Mouse (Mus musculus) liver, postnatal 0 days (tissue): ENCODE measurements around the gene Gpr55. TPM values are rescaled to one million over a fixed set of nuclear protein-coding genes. Genes with fewer than 3 reads are reported as not detected.
A peak's percentile ranks its signal among the peaks of the same experiment; 100 is the strongest.

ENCODE experiments used
- ATAC-seq: fragments of 200-750 bp; cut with Nextera tagmentation; 2 replicates; pipeline ENCODE4 v1.8.0; 2017; ENCODE audit warnings: mild to moderate bottlenecking, moderate library complexity
- DNase-seq: peaks from one replicate; pipeline ENCODE4 v3.0.0-alpha.2; 2016
- H3K27ac ChIP-seq: fragments of 300-500 bp; sonication (generic); 2 replicates; pipeline ENCODE4 v1.5.1; 2014; ENCODE audit warnings: antibody characterized with exemption, moderate library complexity, mild to moderate bottlenecking, low read depth
- H3K27me3 ChIP-seq: fragments of 300-500 bp; sonication (generic); 2 replicates; pipeline ENCODE4 v1.6.1; 2014; ENCODE audit warnings: low read length, control low read depth, mixed read lengths; ENCODE audit not compliant: insufficient read depth
- H3K36me3 ChIP-seq: fragments of 300-500 bp; sonication (generic); replicated peaks from 2 replicates; pipeline ENCODE4 v1.6.1; 2014; ENCODE audit warnings: mild to moderate bottlenecking, control low read depth, low read length, moderate library complexity, mixed read lengths; ENCODE audit not compliant: insufficient read depth
- H3K4me1 ChIP-seq: fragments of 300-500 bp; sonication (generic); 2 replicates; pipeline ENCODE4 v1.6.1; 2014; ENCODE audit warnings: antibody characterized with exemption, mild to moderate bottlenecking, control low read depth; ENCODE audit not compliant: insufficient read depth
- H3K4me2 ChIP-seq: fragments of 300-500 bp; sonication (generic); 2 replicates; pipeline ENCODE4 v1.6.1; 2014; ENCODE audit warnings: low read depth, mild to moderate bottlenecking, low read length, moderate library complexity, mixed read lengths
- H3K4me3 ChIP-seq: fragments of 300-500 bp; sonication (generic); 2 replicates; pipeline ENCODE4 v1.5.1; 2014; ENCODE audit warnings: low read depth, low read length
- H3K9ac ChIP-seq: fragments of 300-500 bp; sonication (generic); replicated peaks from 2 replicates; pipeline ENCODE4 v1.6.1; 2014; ENCODE audit warnings: mild to moderate bottlenecking, moderate library complexity
- H3K9me3 ChIP-seq: fragments of 300-500 bp; sonication (generic); 2 replicates; pipeline ENCODE4 v1.6.1; 2016; ENCODE audit warnings: mild to moderate bottlenecking, control low read depth, low read length, mixed read lengths
- CTCF ChIP-seq: sonication (generic); IDR thresholded peaks from 2 replicates; pipeline ENCODE4 v1.5.1; 2016; ENCODE audit warnings: antibody characterized with exemption, low read depth
- EP300 ChIP-seq: IDR thresholded peaks from 2 replicates; pipeline ENCODE4 v1.6.1; 2016; ENCODE audit warnings: antibody characterized with exemption, low read depth, mild to moderate bottlenecking
- WGBS: fragments of 180-500 bp; shearing (Covaris S2); extraction: QIAGEN DNeasy Blood & Tissue Kit; methylation state at CpG from one replicate; pipeline ENCODE4 v1.1.7; 2014; ENCODE audit not compliant: insufficient replicate concordance; 5-methylcytosine and 5-hydroxymethylcytosine counted together
- polyA plus RNA-seq: library from polyadenylated mRNA; unstranded; fragments of >200 nt; fragmentation: Nextera tagmentation; extraction: Ambion mirVana; gene quantifications from 2 replicates; pipeline ENCODE4 v1.2.1, GENCODE M21; 2015

Gene Gpr55
- polyA plus RNA-seq, 1 experiment from 2014 or later = 0.20 TPM

DNA sequence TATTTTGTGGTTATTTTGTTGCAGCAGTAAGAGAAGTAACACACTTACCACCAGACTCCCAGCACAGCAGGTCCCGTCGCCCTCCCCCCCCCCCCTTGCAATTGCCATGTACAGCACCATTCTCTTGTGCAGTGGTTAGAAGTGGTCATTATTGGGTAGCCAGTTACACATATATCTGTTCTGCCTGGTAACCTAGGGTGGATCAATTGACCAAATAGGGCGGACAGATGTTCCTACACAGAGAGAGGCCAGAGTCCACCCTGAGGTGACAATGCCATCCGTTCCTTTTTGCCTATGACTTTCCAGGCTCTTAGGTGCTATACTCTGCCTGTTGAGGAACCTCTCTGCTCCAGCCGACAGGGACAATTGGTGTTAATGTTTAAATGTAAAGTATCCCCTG is 35.6 kb downstream of the Gpr55 start:
- no peak overlapping the region for H3K4me3 ChIP-seq
- H3K4me2 ChIP-seq = no peak overlapping the region
- TF ChIP-seq EP300 (no peak), CTCF (no peak)
- no peaks in the 10 kb centered on the region for H3K9me3 ChIP-seq
- H3K36me3 ChIP-seq = no peaks in the 10 kb centered on the region
- DNase-seq (peak; percentile 33), ATAC-seq (peak; percentile 89)
- no peak overlapping the region; the same call in 1 of the 2 replicates for H3K27ac ChIP-seq
- peaks cover 6% of the 10 kb centered on the region for H3K4me1 ChIP-seq
- 43% methylated on average over 5 of the region's 5 CpGs for WGBS
- no peaks in the 10 kb centered on the region for H3K27me3 ChIP-seq
- H3K9ac ChIP-seq = no peak overlapping the region

- Histone ChIP-seq H3K27me3 (no peaks in the 10 kb centered on the region), H3K4me1 (peaks cover 6% of the 10 kb centered on the region), H3K36me3 (no peaks in the 10 kb centered on the region), H3K27ac (no peak overlapping the region), H3K4me2 (no peak overlapping the region), H3K4me3 (no peak overlapping the region), H3K9me3 (no peaks in the 10 kb centered on the region), H3K9ac (no peak overlapping the region)
- no peak for DNase-seq
- WGBS = 60% methylated on average over 5 of the region's 5 CpGs
- peak; percentile 58 for ATAC-seq
- TF ChIP-seq CTCF = no peak
- no peak for TF ChIP-seq EP300
Observed at GRCm38 (mm10) chr1:85922865-85923211, 38.0 kb downstream of the Gpr55 start.

DNA sequence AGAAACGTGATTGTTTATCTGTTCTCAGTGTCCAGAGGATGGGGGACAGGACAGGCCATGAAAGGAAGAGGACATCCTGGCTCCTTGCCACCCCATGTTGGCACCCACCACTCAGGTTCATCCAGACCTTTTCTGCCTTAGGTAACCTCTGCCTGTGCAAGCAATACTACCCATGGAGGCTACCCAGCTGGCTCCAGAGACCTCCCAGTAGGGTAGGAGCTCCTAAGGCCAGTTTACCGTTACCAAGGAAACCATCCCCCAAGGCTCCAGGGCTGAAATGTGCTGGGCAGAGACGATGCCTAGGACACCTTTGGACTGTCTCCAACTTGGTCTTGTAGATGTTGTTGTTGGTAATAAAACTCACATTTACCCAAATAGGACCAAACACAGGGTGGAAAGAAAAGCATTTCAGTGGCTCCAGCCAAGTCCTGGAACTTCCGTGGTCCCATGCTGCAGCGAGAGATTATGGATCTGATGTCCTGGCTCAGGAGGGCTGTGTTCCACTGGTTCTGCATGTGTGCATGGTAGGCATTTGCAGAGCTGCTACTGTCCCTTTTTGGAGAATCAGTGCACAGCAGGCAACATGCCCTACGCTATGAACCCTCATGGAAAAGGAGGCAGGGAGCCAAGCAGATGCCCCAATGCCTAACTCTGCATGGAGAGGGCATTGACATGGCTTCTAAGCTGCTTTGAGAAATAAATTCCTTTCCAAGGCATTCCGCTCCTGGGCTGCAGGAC is 38.5 kb downstream of the Gpr55 start:
- ATAC-seq (no peak), DNase-seq (no peak)
- no peaks in the 10 kb centered on the region for H3K27me3 ChIP-seq
- no peaks in the 10 kb centered on the region for H3K9me3 ChIP-seq
- peaks cover 6% of the 10 kb centered on the region for H3K4me1 ChIP-seq
- H3K9ac ChIP-seq = no peak overlapping the region
- no peaks in the 10 kb centered on the region for H3K36me3 ChIP-seq
- 64% methylated on average over 7 of the region's 7 CpGs for WGBS
- H3K27ac ChIP-seq = no peak overlapping the region
- no peak overlapping the region for H3K4me3 ChIP-seq
- no peak overlapping the region for H3K4me2 ChIP-seq
- TF ChIP-seq EP300 (no peak), CTCF (no peak)

GRCm38 (mm10) chr1:85921725-85922124 is 39.1 kb downstream of the Gpr55 start:
- WGBS = 86% methylated on average over 7 of the region's 7 CpGs
- no peaks in the 10 kb centered on the region for H3K9me3 ChIP-seq

DNA sequence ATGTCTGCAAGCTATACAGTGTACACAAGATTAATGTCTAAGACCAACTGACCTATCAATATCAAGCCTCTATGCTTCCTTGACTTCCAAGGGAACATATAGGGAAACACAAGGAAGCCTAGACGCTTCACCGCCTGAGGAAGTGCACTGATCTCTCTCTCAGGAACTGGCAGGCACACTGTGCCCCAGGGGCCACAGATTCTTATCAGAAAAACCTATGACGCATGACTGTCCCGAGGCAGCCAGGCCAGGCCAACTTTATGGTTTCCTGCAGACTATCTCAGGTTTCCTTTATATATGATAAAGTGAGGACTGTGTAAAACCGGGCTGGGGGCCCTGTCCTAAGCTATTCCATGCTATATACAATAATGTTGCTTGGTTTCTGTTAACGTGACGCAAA is 41.2 kb downstream of the Gpr55 start:
- H3K27me3 ChIP-seq = no peaks in the 10 kb centered on the region
- no peak overlapping the region for H3K4me2 ChIP-seq
- H3K36me3 ChIP-seq = no peaks in the 10 kb centered on the region
- DNase-seq (no peak), ATAC-seq (no peak)
- peaks cover 4% of the 10 kb centered on the region for H3K4me1 ChIP-seq
- 36% methylated on average over 7 of the region's 7 CpGs for WGBS
- TF ChIP-seq CTCF (no peak), EP300 (no peak)
- H3K9me3 ChIP-seq = no peaks in the 10 kb centered on the region
- no peak overlapping the region for H3K9ac ChIP-seq
- no peak overlapping the region for H3K4me3 ChIP-seq
- H3K27ac ChIP-seq = no peak overlapping the region

More at GRCm38 (mm10) chr1:85921725-85922124, 39.1 kb downstream of the Gpr55 start:
- Histone ChIP-seq H3K27me3 (no peaks in the 10 kb centered on the region), H3K4me3 (no peak overlapping the region), H3K4me1 (peaks cover 6% of the 10 kb centered on the region), H3K9ac (no peak overlapping the region), H3K27ac (no peak overlapping the region), H3K36me3 (no peaks in the 10 kb centered on the region), H3K4me2 (no peak overlapping the region)
- ATAC-seq (no peak), DNase-seq (no peak)
- no peak for TF ChIP-seq EP300
- TF ChIP-seq CTCF = no peak

DNA sequence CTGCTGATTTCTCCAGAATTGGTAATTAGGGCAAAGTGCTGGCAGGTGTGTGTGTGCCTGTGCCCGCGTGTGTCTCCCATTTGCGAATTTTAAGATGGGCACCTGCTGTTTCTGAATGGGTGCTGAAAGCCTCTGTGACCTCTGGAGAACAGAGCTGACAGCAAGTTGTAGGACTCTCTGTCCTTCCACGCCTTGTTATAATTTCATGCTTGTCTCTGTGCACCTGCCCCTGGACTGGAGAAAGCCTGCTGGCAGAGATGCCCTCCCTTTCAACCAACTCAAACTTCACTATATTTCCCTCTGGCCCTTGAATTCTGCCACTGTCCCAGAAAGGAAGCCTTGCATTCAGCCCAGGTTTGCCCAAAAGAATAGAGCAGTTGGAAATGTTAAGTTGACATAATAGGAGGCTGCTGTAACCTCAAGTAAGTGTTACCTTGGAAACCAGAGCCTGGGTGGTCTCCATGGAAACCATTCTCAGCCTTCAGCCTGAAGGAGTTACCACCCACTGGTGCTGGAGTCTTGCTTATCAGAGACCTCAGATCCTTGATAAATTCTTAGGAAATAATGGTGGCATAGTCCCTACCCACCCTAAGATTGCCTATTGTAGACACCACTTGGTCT is 43.9 kb downstream of the Gpr55 start:
- no peak overlapping the region for H3K4me2 ChIP-seq
- no peaks in the 10 kb centered on the region for H3K4me1 ChIP-seq
- no peaks in the 10 kb centered on the region for H3K36me3 ChIP-seq
- ATAC-seq (no peak), DNase-seq (no peak)
- no peak for TF ChIP-seq CTCF
- H3K9me3 ChIP-seq = no peaks in the 10 kb centered on the region
- WGBS = 69% methylated on average over 4 of the region's 4 CpGs
- H3K27ac ChIP-seq = no peak overlapping the region
- no peaks in the 10 kb centered on the region for H3K27me3 ChIP-seq
- no peak overlapping the region for H3K9ac ChIP-seq
- H3K4me3 ChIP-seq = no peak overlapping the region
